Mouse (Mus musculus): ENCODE data around the gene Tnrc6c.

DNA sequence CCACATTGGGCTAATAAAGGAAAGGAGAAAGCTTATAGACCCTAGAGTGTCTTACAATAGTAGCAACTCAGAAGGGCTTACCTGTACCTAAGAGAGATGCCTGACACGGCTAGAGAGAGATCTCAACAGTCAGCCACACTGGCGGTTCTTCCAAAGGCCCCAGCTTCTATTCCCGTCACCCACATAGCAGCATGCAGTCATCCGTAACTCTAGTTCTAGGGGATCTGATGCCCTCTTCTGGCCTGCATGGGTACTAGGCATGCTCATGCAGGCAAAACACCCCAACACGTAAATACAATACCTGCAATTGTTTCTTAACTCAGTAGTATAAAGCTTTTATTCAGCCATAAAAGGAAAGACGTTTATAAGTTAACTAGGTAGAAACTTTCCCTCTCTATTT lies 59.3 kb downstream of the Tnrc6c start:
- TF ChIP-seq POLR2A (IDR thresholded peaks at IDR 0.05; ENCODE audit: low read depth, low read length) (no peak), CTCF (conservative IDR thresholded peaks at IDR 0.05; ENCODE audit: insufficient read depth, insufficient read length, low read depth, low read length) (no peak; the same call in 1 of the 2 replicates)

Data from kidney, adult 2 months (tissue).